25 mouse cellular contexts compared by ENCODE assay signal in the genomic region with DNA sequence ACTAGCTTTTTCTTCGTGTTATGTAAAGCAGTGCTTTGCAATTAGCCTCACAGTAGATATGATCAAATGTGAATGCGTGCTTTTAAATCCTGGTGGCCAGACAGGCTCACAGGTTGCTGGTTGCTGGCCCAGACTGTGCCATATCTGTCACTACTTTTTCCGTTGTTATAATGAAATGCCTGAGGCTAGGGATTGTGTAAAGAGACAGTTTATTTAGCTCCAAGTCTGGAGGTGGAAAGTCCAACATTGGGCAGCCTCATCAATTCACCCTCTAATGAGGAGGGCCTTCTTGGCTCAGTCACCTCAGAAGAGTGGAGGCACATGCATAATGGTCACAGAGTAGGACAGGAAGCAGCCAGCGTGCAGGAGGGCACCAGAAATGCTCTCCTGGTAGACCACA. TPM values are rescaled to one million over a fixed set of nuclear protein-coding genes. Genes with fewer than 3 reads are reported as not detected.
DNase-seq lines count a peak whose midpoint lies in the region; ATAC-seq and TF ChIP-seq lines count a peak whose summit lies in the region.
"Had no signal": no experiment of that assay in that cellular context is flagged by ENCODE, and none has a peak within 500 bp of the region (broad histone marks: within the 10 kb centered on the region; RNA-seq: fewer than 3 reads in every experiment).

No protein-coding gene starts in this region.

- H3K4me3 ChIP-seq in embryonic facial prominence, embryonic 11.5 days (ENCODE audit: low read depth, low read length) = no peak overlapping the region
- H3K4me3 ChIP-seq in embryonic facial prominence, embryonic 10.5 days = no peak overlapping the region
- H3K4me3 ChIP-seq in kidney, adult 2 months (ENCODE audit: insufficient read depth, low read depth, low read length) = no peak overlapping the region
- no peak overlapping the region for H3K4me3 ChIP-seq in kidney, embryonic 15.5 days (replicated peaks)
- H3K4me3 ChIP-seq in lung, embryonic 15.5 days = no peak overlapping the region
- no peak overlapping the region for H3K4me3 ChIP-seq in stomach, embryonic 15.5 days (replicated peaks)
- H3K4me3 ChIP-seq: erythroblast, embryonic 14.5 days; left cerebral cortex, adult 2 months; liver, embryonic 12.5 days had no signal

- no peak for TF ChIP-seq CTCF in kidney, adult 2 months (conservative IDR thresholded peaks at IDR 0.05; ENCODE audit: insufficient read depth, insufficient read length, low read depth, low read length)

- no peak overlapping the region for H3K4me2 ChIP-seq in embryonic facial prominence, embryonic 11.5 days (ENCODE audit: low read depth, low read length)
- H3K4me2 ChIP-seq in kidney, embryonic 15.5 days = no peak overlapping the region
- H3K4me2 ChIP-seq in lung, embryonic 15.5 days = no peak overlapping the region
- no peak overlapping the region for H3K4me2 ChIP-seq in stomach, embryonic 15.5 days
- H3K4me2 ChIP-seq: hindbrain, embryonic 14.5 days; liver, embryonic 12.5 days; midbrain, embryonic 11.5 days had no signal

- 60% methylated on average over 4 of the region's 4 CpGs for WGBS in embryonic facial prominence, embryonic 11.5 days
- 63% methylated on average over 4 of the region's 4 CpGs for WGBS in embryonic facial prominence, embryonic 10.5 days
- 76% methylated on average over 4 of the region's 4 CpGs for WGBS in kidney, adult 2 months
- WGBS in kidney, embryonic 15.5 days = 78% methylated on average over 4 of the region's 4 CpGs
- 56% methylated on average over 4 of the region's 4 CpGs for WGBS in lung, embryonic 15.5 days
- 70% methylated on average over 4 of the region's 4 CpGs for WGBS in stomach, embryonic 15.5 days

- no peak for ATAC-seq in embryonic facial prominence, embryonic 11.5 days (replicated peaks; ENCODE audit: insufficient number of reproducible peaks, low FRiP score, low TSS enrichment, low read depth)
- no peak for ATAC-seq in kidney, embryonic 15.5 days (replicated peaks; ENCODE audit: low FRiP score)
- no peak for ATAC-seq in lung, embryonic 15.5 days (ENCODE audit: borderline replicate concordance, extremely low read depth, low FRiP score, low TSS enrichment)
- ATAC-seq in stomach, embryonic 15.5 days (ENCODE audit: insufficient read depth, low FRiP score, low read depth) = no peak
- ATAC-seq: inflammation-experienced regulatory T-cells, adult 6 months; liver, embryonic 12.5 days had no signal

- H3K27me3 ChIP-seq in embryonic facial prominence, embryonic 11.5 days (ENCODE audit: control insufficient read depth, insufficient read depth, low read length) = no peaks in the 10 kb centered on the region
- no peaks in the 10 kb centered on the region for H3K27me3 ChIP-seq in embryonic facial prominence, embryonic 10.5 days (replicated peaks; ENCODE audit: low read depth, poor library complexity, severe bottlenecking)
- no peaks in the 10 kb centered on the region for H3K27me3 ChIP-seq in kidney, adult 2 months (replicated peaks; ENCODE audit: control insufficient read depth, insufficient read depth, low read length)
- H3K27me3 ChIP-seq in kidney, embryonic 15.5 days = no peaks in the 10 kb centered on the region
- no peaks in the 10 kb centered on the region for H3K27me3 ChIP-seq in lung, embryonic 15.5 days
- no peaks in the 10 kb centered on the region for H3K27me3 ChIP-seq in stomach, embryonic 15.5 days (replicated peaks)
- H3K27me3 ChIP-seq: liver, embryonic 12.5 days had no signal

- H3K9ac ChIP-seq in embryonic facial prominence, embryonic 11.5 days (replicated peaks; ENCODE audit: low read length) = no peak overlapping the region
- H3K9ac ChIP-seq in kidney, embryonic 15.5 days = no peak overlapping the region
- H3K9ac ChIP-seq in lung, embryonic 15.5 days = no peak overlapping the region
- H3K9ac ChIP-seq in stomach, embryonic 15.5 days = no peak overlapping the region
- H3K9ac ChIP-seq: hindbrain, embryonic 14.5 days; liver, embryonic 12.5 days had no signal

- peak; percentile 28 for DNase-seq in embryonic facial prominence, embryonic 11.5 days (ENCODE audit: low spot score)
- DNase-seq in embryonic facial prominence, embryonic 10.5 days (ENCODE audit: low spot score) = no peak
- peak; percentile 25 for DNase-seq in kidney, adult 2 months
- DNase-seq in lung, postnatal 36 days = no peak
- DNase-seq in B cell, adult 2 months = no peak
- DNase-seq: adrenal gland, postnatal 14 days; cerebellum, adult 8-10 months; gastrocnemius, postnatal 25 days; heart, postnatal 4 days; kidney, postnatal 4 days; layer of hippocampus, adult 9-11 months; left cerebral cortex, postnatal 4 days; lung, adult 2 months; thymus, adult 18-20 months; thymus, postnatal 36 days had no signal

- H3K27ac ChIP-seq in embryonic facial prominence, embryonic 11.5 days (replicated peaks; ENCODE audit: low read depth, low read length) = no peak overlapping the region
- H3K27ac ChIP-seq in embryonic facial prominence, embryonic 10.5 days (replicated peaks) = no peak overlapping the region
- H3K27ac ChIP-seq in kidney, adult 2 months (ENCODE audit: insufficient read depth, low read depth, low read length) = peak overlapping the region; percentile 11; the same call in 1 of the 2 replicates
- no peak overlapping the region for H3K27ac ChIP-seq in kidney, embryonic 15.5 days
- H3K27ac ChIP-seq in lung, embryonic 15.5 days = peak overlapping the region; percentile 72
- H3K27ac ChIP-seq in stomach, embryonic 15.5 days = peak overlapping the region; percentile 35; the same call in 1 of the 2 replicates
- H3K27ac ChIP-seq: hindbrain, embryonic 14.5 days; left cerebral cortex, adult 2 months; liver, embryonic 12.5 days; macrophage had no signal

- no peaks in the 10 kb centered on the region for H3K9me3 ChIP-seq in embryonic facial prominence, embryonic 11.5 days (replicated peaks; ENCODE audit: control insufficient read depth, low read length)
- peaks cover 3% of the 10 kb centered on the region; the same call in 1 of the 2 replicates for H3K9me3 ChIP-seq in embryonic facial prominence, embryonic 10.5 days
- H3K9me3 ChIP-seq in kidney, embryonic 15.5 days (replicated peaks) = no peaks in the 10 kb centered on the region
- H3K9me3 ChIP-seq in lung, embryonic 15.5 days = no peaks in the 10 kb centered on the region
- no peaks in the 10 kb centered on the region for H3K9me3 ChIP-seq in stomach, embryonic 15.5 days
- H3K9me3 ChIP-seq: liver, embryonic 12.5 days had no signal

- H3K4me1 ChIP-seq in embryonic facial prominence, embryonic 11.5 days (ENCODE audit: control insufficient read depth, insufficient read depth, low read length) = no peaks in the 10 kb centered on the region; the same call in 1 of the 2 replicates
- H3K4me1 ChIP-seq in embryonic facial prominence, embryonic 10.5 days = peaks cover 19% of the 10 kb centered on the region
- no peaks in the 10 kb centered on the region for H3K4me1 ChIP-seq in kidney, adult 2 months (ENCODE audit: control insufficient read depth, insufficient read depth, low read length)
- H3K4me1 ChIP-seq in kidney, embryonic 15.5 days = peaks cover 10% of the 10 kb centered on the region
- peaks cover 22% of the 10 kb centered on the region for H3K4me1 ChIP-seq in lung, embryonic 15.5 days
- peaks cover 10% of the 10 kb centered on the region; the same call in 1 of the 2 replicates for H3K4me1 ChIP-seq in stomach, embryonic 15.5 days

- no peaks in the 10 kb centered on the region for H3K36me3 ChIP-seq in embryonic facial prominence, embryonic 11.5 days (replicated peaks; ENCODE audit: control insufficient read depth, insufficient read depth, low read depth, low read length)
- no peaks in the 10 kb centered on the region for H3K36me3 ChIP-seq in embryonic facial prominence, embryonic 10.5 days (replicated peaks)
- H3K36me3 ChIP-seq in kidney, adult 2 months (ENCODE audit: control insufficient read depth, insufficient read depth, low read length) = no peaks in the 10 kb centered on the region
- H3K36me3 ChIP-seq in kidney, embryonic 15.5 days = no peaks in the 10 kb centered on the region
- H3K36me3 ChIP-seq in lung, embryonic 15.5 days = no peaks in the 10 kb centered on the region
- no peaks in the 10 kb centered on the region for H3K36me3 ChIP-seq in stomach, embryonic 15.5 days
- H3K36me3 ChIP-seq: liver, embryonic 12.5 days had no signal

- no peak for TF ChIP-seq POLR2A in kidney, adult 2 months (IDR thresholded peaks at IDR 0.05; ENCODE audit: low read depth, low read length)

RNA-seq across cellular contexts. Expression of a gene that starts 31.2 kb away (rescaled TPM):
- 6.9 and 7.4 TPM in 2 replicates for polyA plus RNA-seq in embryonic facial prominence, embryonic 11.5 days (2014; fragmentation: Nextera tagmentation; extraction: Ambion mirVana)
- polyA plus RNA-seq in embryonic facial prominence, embryonic 10.5 days (2016; fragmentation: Nextera tagmentation; extraction: Ambion mirVana) = 5.0 and 6.9 TPM in 2 replicates
- polyA plus RNA-seq in kidney, adult 2 months (2012; rRNA removed) = 11.8 and 15.5 TPM in 2 replicates
- polyA plus RNA-seq in kidney, embryonic 15.5 days (2015; fragmentation: Nextera tagmentation; extraction: Ambion mirVana) = 4.0 and 5.3 TPM in 2 replicates
- polyA plus RNA-seq in lung, embryonic 15.5 days (2015; fragmentation: Nextera tagmentation; extraction: Ambion mirVana) = 5.4 and 5.6 TPM in 2 replicates
- 3.9 and 4.0 TPM in 2 replicates for polyA plus RNA-seq in stomach, embryonic 15.5 days (2015; fragmentation: Nextera tagmentation; extraction: Ambion mirVana)
- polyA plus RNA-seq: inflammation-experienced regulatory T-cells, adult 6 months; macrophage had no signal

Comparison
In these comparisons a context has a peak if more than half of its experiments do, and no peak if none do; other contexts are left out.
1. DNase-seq: peak in embryonic facial prominence, embryonic 11.5 days (single experiment) and kidney, adult 2 months (single experiment); none in embryonic facial prominence, embryonic 10.5 days (single experiment), lung, postnatal 36 days (single experiment) and B cell, adult 2 months (0 of 2).
2. H3K27ac ChIP-seq: peak in kidney, adult 2 months (single experiment), lung, embryonic 15.5 days (single experiment) and stomach, embryonic 15.5 days (single experiment); none in embryonic facial prominence, embryonic 11.5 days (single experiment), embryonic facial prominence, embryonic 10.5 days (single experiment) and kidney, embryonic 15.5 days (single experiment).